Mouse (Mus musculus): Measurements from ENCODE around the gene Dusp10.

Dusp10 gene

DNA sequence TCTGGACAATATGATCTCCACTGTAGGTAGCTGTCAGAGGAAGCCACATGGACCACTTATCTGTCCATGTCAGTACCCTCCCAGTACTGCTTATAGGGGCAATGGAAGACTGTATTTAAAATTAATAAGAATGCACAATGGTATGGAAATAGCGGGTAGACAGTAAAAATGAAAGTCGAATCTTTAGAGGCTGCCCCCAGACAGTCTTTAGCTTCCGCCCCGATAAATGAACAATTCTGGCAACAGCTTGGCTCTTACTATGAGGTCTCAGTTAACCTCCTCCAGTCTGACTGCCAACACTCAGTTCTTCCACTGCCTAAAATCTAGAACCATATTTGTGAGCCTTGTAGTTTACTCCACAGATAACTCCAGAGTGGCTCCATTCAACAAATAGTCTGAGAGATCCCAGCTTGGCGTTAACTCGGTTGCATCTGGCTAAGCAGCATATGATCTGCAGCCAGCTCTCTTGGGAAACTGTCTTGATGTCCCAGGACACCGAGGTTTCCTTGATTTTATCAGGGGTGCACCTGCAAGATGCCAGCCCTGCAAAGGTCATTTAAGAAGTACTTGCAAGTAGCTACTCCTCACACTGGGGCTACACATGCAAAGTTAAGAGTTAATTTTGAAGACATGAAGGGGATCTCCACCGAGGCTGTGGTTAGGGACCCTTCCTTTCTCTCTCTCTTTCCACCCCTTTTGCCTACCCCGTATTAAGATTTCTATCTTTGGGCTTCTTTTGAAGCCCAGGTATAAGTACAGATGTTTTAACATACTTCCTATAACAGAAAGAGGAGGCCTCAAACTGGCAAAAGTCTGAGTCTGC is 88.0 kb downstream of the Dusp10 start:
- DNase-seq (ENCODE audit: low spot score in 2 of 2): no peak

DNA sequence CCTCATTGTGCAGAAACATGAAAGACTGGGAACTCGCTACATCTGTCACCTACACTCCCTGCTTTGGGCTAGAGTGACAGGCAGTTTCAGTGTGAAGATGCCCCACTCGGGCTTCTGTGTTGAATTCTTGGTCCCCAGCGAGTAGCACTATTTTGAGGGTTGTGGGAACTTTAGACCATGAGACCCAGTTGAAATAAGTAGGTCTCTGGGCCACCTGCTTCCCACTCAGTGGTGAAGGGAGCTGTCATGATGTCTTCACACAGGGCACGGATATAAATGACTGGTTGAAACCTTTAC is 88.6 kb downstream of the Dusp10 start:
- DNase-seq (ENCODE audit: low spot score in 2 of 2): no peak

DNA sequence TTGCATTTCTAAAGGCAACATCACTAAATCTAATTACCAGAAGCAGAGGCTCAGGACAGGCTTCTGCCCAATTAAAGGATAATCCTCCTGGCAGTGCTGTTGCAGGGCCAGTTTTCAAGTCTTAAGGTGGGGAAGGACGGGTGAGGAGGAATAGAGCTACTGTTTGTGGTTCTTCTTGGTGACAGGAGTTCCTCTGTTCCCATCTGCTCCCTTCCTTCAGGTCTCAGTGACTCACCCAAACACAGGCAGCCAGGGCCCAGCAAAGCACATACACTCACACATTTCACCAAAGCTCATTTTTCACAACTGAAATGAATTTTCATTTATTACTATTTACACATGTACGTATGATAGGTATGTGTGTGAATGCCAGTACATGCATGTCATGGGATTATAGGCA is 93.7 kb downstream of the Dusp10 start:
- DNase-seq (ENCODE audit: low spot score in 2 of 2): no peak

DNA sequence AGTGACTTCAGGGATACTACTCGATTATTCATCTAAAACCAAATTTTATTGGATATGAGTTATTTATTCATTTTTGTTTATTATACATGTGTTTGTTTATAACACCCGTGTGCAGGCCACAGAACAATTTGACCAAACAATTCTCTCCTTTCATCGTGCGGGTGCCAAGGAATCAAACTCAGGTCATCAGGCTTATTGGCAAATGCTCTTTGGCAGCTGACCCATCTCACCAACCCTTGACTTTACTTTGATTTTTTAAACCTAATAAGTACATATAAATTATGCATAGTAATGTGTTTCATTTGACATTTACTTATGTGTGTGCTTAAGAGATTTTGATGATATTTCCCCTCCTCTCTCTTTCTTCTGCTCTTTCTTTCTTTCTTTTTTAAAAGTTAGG is 94.3 kb downstream of the Dusp10 start:
- no peak for DNase-seq (ENCODE audit: low spot score in 2 of 2)

DNA sequence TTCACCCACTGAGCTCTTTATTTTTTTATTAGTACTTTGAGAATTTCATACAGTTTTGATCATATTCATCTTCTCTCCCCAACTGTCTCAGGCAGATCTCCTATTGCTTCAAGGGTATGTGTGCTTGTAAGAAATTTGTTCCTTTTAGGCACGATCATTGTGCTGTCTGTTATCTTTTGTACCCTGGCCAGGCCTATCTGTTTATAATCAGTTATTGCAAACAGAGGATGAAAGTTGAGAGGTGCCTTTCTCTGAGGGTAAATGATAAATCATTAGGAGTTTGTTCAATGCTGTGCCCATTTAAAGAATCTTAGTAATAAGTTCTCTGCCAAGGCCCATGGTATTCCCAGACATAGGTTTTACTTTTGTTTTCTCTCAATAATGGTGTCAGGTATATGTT is 95.2 kb downstream of the Dusp10 start:
- DNase-seq (ENCODE audit: low spot score in 2 of 2): no peak

DNA sequence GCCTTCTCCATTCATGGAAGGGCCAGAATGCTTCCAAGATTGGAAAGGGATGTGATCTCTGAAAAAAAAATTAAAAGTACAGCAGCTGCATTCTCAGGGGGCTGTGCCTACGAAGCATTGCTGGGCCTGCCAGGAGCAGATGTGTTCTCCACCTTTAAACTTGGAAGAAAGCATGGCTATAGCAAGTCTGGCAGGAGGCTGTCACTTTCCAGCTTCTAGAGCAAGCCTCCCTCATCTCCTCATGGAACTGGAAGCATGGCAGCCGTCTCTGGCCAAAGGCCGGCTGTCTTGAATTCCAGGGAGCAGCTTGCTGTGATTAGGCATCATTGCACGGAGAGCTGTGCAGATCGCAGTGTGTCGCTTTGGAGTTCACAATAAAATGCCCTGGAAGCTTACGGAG is 104.5 kb downstream of the Dusp10 start:
- DNase-seq (ENCODE audit: low spot score in 2 of 2): no peak

DNA sequence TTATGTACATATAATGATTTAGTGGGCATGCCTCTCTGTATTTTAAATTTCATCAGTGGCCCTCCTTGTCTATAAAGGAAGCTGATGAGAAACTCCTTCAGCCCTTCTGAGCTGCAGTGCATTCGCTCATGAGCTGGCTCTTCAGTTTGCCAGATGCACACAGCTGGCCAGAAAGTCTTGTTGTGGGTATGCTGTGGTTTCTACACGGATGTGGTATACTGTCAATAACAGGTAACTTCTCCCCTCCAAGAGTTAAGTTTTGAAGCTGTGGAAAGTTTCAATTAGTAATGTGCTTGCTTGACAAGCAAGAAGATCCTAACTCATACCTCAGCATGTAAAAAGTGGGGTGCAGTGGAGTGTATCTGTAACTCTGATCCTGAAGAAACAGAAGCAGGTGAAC is 104.9 kb downstream of the Dusp10 start:
- no peak for DNase-seq (ENCODE audit: low spot score in 2 of 2)

DNA sequence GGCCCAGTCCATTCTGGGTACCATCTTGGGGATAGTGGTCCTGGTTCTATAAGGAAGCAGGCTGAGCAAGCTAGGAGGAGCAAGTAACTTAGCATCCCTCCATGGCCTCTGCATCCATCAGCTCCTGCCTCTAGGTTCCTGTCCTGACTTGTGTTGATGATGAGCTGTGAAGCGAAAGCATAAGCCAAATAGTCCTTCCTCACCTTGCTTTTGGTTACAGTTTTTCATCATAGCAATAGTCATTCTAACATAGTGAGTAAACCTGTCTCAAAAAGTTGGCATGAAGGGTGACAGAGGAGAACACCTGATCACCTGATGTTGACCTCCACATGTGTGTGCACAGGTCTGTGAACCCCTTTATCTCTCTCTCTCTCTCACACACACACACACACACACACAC is 105.5 kb downstream of the Dusp10 start:
- no peak for DNase-seq (ENCODE audit: low spot score in 2 of 2)
